Mouse (Mus musculus): Measurements from ENCODE around the gene Tlcd1.

Gene Tlcd1

DNA sequence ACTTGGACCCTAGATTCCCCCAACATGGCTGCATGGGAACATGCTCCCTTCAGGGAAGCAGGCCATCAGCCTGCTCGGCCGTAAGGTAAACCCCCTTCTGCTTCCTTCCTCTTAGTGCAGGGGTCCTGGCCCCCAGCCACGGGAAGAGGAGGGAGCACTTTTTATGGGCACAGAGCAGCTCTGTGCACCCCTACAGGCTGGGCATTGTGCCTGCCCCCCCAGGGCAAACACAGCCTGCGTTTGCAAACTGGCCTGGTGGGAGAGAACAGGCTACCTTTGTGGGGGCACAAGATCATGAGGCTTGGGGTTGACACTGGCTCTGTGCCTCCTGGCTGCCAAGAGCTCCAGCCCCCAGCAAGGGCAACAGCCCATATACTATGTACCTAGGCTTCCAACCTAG, 14.5 kb upstream of the Tlcd1 start:
- DNase-seq (ENCODE audit: low spot score) = no peak

DNA sequence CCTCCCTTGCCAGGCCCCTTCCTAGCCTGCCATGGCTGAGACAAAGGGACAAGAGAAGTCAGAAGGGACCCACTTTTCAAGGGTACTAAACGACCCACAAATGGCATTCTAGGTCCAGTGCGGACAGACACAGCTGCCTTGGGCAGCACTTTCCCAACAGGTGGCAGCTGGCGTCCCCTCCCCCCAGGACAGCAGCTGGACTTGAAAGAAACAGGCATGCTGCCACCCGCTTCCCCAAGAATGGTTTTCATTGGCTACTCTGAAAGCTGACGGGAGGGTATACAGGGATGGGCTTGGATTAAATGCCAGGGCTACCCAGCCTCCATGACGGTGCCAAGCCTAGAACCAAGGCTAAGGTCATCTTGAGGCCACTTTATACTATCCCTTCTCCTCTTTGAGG, 14.0 kb upstream of the Tlcd1 start:
- DNase-seq (ENCODE audit: low spot score) = no peak

GRCm38 (mm10) chr11:78163045-78163444, 13.5 kb upstream of the Tlcd1 start:
- DNase-seq (ENCODE audit: low spot score) = no peak

- no peak for DNase-seq (ENCODE audit: low spot score)
These were observed 12.6 kb upstream of the Tlcd1 start for GRCm38 (mm10) chr11:78163681-78164603.

DNA sequence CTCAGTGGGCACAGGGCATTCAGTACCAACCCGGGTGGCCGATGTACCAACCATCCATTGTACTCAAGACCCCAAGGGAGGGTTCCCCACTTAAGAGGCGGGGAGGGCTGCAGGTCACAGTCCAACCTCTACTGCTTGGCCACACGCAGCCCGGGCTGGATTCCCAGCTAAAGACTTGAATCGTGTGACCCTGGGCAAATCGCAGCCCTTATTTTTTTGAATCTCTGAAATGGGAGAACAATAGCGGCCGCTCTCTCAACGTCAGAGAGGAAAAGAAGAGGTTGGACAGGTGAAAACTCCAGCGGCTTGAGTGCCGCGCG, 11.9 kb upstream of the Tlcd1 start:
- no peak for DNase-seq (ENCODE audit: low spot score)

GRCm38 (mm10) chr11:78164924-78165760, 11.4 kb upstream of the Tlcd1 start, which contains the start of gene Traf4:
TSS of gene Traf4 (minus strand) at chr11:78165589.
- no peak for DNase-seq (ENCODE audit: low spot score)

GRCm38 (mm10) chr11:78165761-78166109, 10.8 kb upstream of the Tlcd1 start:
- no peak for DNase-seq (ENCODE audit: low spot score)

GRCm38 (mm10) chr11:78166161-78166560, 10.3 kb upstream of the Tlcd1 start:
- DNase-seq (ENCODE audit: low spot score) = no peak

GRCm38 (mm10) chr11:78166640-78167039, 9.9 kb upstream of the Tlcd1 start:
- DNase-seq (ENCODE audit: low spot score) = no peak

DNA sequence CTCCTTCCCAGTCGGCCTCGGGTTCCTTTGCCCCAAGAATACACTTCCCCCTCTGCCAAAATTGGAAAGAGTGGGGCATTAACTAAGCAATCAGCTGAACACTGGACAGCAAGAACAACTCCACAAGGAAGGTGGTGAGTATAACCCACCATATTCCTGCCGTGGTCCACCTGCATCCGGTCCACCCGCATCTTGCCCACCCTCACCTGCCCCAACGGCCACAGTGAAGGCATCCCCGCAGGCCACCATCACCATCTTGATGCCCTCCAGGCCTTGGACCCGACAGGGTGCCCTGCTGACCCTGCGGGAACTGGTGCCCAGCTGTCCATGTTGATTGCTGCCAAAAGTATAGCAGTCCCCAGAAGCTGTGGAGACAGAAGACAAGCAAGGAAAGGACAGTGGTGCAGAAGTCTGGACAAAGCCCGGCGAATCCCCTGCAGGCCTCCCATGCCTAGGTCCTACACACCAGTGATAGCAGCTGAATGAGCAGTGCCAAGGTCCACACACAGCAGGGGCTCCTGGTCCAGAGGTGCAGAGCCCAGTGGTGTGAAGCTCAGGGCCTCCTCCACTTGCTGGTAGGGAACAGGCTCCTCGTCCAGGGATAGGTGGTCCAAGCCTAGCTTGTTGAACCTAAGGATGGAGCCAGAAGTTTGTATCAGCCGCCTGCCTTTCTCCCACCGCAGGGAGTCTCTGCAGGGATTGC, 9.1 kb upstream of the Tlcd1 start:
- DNase-seq (ENCODE audit: low spot score) = no peak

DNA sequence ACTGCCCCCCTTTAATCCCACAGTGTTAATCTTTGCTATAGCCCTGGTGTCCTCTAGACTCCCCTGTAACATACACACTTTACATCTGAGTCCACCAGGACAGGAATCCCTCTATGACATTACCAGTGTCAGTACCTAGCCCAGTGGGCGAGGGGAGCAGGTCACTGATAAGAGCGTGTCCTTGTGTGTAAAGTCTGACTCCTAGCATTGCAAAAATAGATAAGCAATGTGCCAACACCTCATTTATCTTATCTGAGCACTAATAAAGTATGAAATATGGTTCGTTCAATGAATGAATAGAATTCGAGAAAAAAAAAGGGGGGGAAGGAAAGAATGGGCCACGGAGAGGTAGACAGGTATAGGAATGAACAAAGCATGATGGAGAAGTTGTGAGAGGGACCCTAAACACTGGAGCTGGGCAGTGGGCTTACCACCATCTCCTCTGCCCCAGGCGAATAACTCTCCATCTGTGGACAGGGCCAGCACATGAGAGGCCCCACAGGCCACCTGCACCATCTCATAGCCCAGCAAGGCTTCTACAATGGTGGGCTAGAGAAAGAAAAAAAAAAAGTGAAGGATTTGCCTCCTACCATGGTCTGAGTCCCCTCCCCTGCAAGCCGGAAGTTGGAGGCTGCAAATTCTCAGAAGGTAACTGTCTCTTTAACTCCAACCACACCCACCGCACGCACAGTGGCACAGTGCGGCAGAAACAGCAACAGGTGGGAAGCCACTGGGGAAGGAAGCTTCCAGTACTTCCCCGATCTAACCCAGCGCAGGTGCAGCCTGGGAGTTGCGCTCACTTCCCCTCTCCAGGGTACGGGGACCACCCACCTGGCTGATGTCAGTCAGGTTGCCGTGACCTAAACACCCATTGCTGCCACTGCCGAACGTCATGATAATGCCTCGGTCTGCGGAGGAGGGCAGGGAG, 7.7 kb upstream of the Tlcd1 start:
- no peak for DNase-seq (ENCODE audit: low spot score)

DNA sequence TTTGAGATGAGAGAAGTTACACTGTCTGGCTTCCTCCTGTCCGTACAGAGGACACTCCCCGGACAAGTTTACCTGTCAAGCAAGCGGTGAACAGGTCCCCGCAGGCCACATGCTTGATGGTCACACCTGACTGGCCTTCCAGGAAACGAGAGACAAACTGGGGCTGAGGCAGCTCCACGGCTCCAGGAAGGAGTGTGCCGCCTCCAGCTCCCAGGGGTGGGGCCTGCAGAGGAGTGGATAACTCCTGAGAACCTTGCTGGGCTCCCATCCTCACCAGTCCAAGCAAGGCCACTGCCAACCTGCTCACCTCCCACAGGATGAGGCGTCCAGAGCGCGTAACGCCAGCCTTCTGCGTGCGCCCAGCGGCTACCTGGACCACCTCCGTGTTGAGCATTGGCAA, 6.2 kb upstream of the Tlcd1 start:
- no peak for DNase-seq (ENCODE audit: low spot score)

- no peak for DNase-seq (ENCODE audit: low spot score)
These were observed 5.2 kb upstream of the Tlcd1 start for GRCm38 (mm10) chr11:78171328-78171727.

DNA sequence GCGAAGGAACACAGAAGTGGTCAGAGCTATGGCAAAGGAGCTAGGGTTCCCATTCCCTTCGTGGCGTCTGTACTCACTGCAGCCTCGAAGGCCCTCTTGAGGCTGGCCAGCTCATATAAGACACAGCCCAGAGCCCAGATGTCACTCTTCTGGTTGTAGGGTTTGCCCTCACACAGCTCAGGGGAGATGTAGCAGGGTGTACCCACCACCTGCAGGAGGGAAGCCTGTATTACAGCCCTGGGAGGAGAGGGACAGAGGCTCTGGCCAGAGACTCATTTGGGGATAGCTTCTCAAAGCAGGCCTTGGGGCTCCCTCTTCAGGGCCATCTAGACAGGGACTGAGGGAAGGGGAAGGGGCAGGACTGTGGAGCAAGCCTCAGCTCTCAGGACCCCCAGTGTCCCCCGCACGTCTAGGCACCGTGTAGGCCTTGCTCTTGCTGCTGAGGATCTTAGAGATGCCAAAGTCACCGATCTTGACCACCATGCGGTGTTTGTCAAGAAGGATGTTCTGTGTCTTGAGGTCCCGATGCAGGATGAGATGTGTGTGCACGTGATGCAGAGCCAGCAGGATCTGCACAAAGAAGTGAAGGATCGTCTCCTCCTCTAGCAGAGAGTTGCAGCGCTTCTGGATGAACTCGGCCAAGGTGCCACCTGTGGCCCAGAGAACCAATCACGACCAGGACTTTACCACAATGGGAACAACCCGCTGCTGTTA, 4.3 kb upstream of the Tlcd1 start:
- DNase-seq (ENCODE audit: low spot score) = no peak

DNA sequence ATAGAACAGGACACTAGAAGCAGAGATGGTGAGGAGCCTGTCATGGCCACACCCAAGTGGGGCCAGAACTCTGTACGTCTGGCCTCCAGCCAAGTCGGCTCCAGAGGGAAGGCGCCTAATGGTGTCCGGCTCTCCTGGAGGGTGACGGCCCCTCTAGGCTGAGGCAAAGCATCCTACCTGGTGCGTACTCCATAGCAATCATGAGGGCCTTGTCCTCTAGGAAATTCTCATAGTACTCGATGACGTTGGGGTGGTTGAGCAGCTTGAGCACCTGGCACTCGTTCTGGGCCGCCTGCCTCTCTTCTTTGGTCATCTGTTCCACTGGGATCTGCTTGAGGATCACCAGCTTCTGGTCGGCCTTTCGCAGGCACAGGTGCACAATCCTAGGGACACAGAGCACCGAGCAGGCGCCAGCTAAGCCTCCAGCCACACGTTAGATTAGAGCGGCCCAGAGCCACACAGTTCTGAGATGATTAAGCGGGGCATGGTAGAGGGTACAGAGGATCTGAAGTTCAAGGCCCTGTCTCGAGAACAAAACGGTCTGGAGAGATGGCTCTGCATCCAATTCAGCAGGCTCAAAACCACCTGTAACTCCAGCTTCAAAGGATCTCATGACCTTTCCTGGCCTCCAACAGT, 3.6 kb upstream of the Tlcd1 start:
- no peak for DNase-seq (ENCODE audit: low spot score)

GRCm38 (mm10) chr11:78174506-78174905, 2.0 kb upstream of the Tlcd1 start:
- no peak for DNase-seq (ENCODE audit: low spot score)

DNA sequence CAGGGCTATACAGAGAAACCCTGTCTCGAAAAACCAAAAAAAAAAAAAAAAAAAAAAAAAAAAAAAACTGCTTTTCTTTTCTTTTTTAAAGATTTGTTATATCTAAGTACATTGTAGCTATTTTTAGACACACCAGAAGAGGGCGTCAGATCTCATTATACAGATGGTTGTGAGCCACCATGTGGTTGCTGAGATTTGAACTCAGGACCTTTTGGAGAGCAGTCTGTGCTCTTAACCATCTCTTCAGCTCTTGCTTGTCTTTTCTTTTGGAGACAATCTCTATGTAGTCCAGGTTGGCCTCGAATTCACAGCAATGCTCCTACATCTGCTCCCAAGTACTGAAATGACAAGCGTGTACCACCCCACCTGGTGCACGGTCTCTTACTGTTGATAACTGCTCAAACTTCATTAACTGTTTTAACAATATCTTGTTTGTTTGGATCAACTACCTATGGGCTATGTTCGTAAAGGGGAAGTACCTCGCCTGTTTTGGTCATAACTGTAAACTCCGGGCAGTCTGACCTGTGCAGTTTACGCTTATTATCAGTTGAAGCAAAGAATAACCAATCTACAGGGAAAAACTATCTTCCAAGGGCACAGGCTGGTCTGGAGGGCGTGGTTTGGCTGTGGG, 625 bp upstream of the Tlcd1 start:
- DNase-seq (ENCODE audit: low spot score) = no peak

- DNase-seq (ENCODE audit: low spot score) = no peak
These were observed 407 bp downstream of the Tlcd1 start for GRCm38 (mm10) chr11:78176905-78177331.

DNA sequence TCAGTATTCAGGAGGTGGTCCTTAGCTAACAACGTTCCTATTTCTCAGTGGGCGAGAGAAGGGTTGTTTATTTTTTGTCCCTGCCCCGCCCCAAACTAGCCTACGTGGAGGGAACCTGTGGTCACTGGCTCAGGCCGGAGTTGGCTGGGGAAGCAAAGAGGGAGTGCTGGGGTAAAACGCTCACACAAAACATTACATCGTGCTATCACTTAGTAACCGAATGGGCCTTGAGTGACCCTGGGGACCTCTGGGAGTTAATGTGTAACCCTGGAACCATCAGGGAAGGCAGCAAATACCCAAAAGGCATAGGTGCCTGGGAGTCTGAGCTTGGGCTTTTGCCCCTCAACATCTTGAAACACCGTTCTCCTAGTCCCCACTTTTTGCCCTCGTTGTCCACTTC, 926 bp downstream of the Tlcd1 start:
- DNase-seq (ENCODE audit: low spot score) = no peak
